Mouse (Mus musculus) myocyte (in vitro differentiated cells): ENCODE results near the gene Fam163b. TPM values are rescaled to one million over a fixed set of nuclear protein-coding genes. Genes with fewer than 3 reads are reported as not detected.

Experiments
- H3K27me3 ChIP-seq: one replicate; pipeline ENCODE4 v1.6.1; 2011; ENCODE audit not compliant: control insufficient read depth, insufficient read depth, insufficient read length
- H3K36me3 ChIP-seq: one replicate; pipeline ENCODE4 v1.6.1; 2011; ENCODE audit not compliant: control insufficient read depth, insufficient read depth
- H3K4me2 ChIP-seq: one replicate; pipeline ENCODE4 v1.6.1; 2011; ENCODE audit warnings: low read depth, control low read depth
- H3K4me3 ChIP-seq: one replicate; pipeline ENCODE4 v1.5.1; 2011; ENCODE audit warnings: mild to moderate bottlenecking, control low read depth, moderate library complexity
- H3K79me2 ChIP-seq: one replicate; pipeline ENCODE4 v1.6.1; 2011; ENCODE audit not compliant: control insufficient read depth, insufficient read depth
- H3ac ChIP-seq: one replicate; pipeline ENCODE4 v1.6.1; 2011; ENCODE audit not compliant: control insufficient read depth, insufficient read length
- CEBPB ChIP-seq: IDR thresholded peaks from 2 replicates; pipeline ENCODE4 v1.6.1; 2011; ENCODE audit warnings: mild to moderate bottlenecking, moderate library complexity; ENCODE audit not compliant: poor library complexity, insufficient read depth, severe bottlenecking
- E2F4 ChIP-seq: IDR thresholded peaks from one replicate; pipeline ENCODE4 v1.6.1; 2011; ENCODE audit warnings: mild to moderate bottlenecking, control low read depth, moderate library complexity; ENCODE audit not compliant: insufficient read depth
- MAX ChIP-seq: IDR thresholded peaks from one replicate; pipeline ENCODE4 v1.6.1; 2011; ENCODE audit warnings: low read depth, mild to moderate bottlenecking, control low read depth
- MYOD1 ChIP-seq, 3 experiments: IDR thresholded peaks; one replicate each; pipeline ENCODE4 v1.6.1; 2011; ENCODE audit warnings: control low read depth in 2 of 3, low read depth in 2 of 3, mild to moderate bottlenecking in 2 of 3, moderate library complexity in 1 of 3; ENCODE audit not compliant: insufficient read length in 2 of 3, control insufficient read depth in 1 of 3
- MYOG ChIP-seq, 3 experiments: IDR thresholded peaks; one replicate each; pipeline ENCODE4 v1.6.1; 2011; ENCODE audit warnings: control low read depth in 2 of 3, low read depth in 2 of 3, mild to moderate bottlenecking in 2 of 3; ENCODE audit not compliant: insufficient read length in 2 of 3, control insufficient read depth in 1 of 3, insufficient read depth in 1 of 3
- POLR2A ChIP-seq: IDR thresholded peaks from one replicate; pipeline ENCODE4 v1.6.1; 2011; ENCODE audit warnings: low read depth, mild to moderate bottlenecking, control low read depth, moderate library complexity; ENCODE audit not compliant: insufficient read length
- POLR2AphosphoS2 ChIP-seq: IDR thresholded peaks from one replicate; pipeline ENCODE4 v1.6.1; 2011; ENCODE audit warnings: low read depth, control low read depth; ENCODE audit not compliant: insufficient read length
- REST ChIP-seq: IDR thresholded peaks from one replicate; pipeline ENCODE4 v1.6.1; 2011; ENCODE audit warnings: mild to moderate bottlenecking, control low read depth, moderate library complexity; ENCODE audit not compliant: insufficient read depth, insufficient read length
- SRF ChIP-seq: IDR thresholded peaks from one replicate; pipeline ENCODE4 v1.6.1; 2011; ENCODE audit warnings: low read depth; ENCODE audit not compliant: control insufficient read depth, insufficient read length
- TCF12 ChIP-seq: IDR thresholded peaks from one replicate; pipeline ENCODE4 v1.6.1; 2011; ENCODE audit warnings: mild to moderate bottlenecking, control low read depth; ENCODE audit not compliant: poor library complexity, insufficient read depth, severe bottlenecking
- TCF3 ChIP-seq: IDR thresholded peaks from one replicate; pipeline ENCODE4 v1.6.1; 2011; ENCODE audit warnings: low read depth, control low read depth; ENCODE audit not compliant: insufficient read length
- USF1 ChIP-seq: IDR thresholded peaks from one replicate; pipeline ENCODE4 v1.6.1; 2011; ENCODE audit warnings: low read depth, mild to moderate bottlenecking, control low read depth, moderate library complexity
- polyA plus RNA-seq: library from polyadenylated mRNA; unstranded; fragments of >200 nt; fragmentation: generic; extraction: Trizol; gene quantifications from one replicate; pipeline ENCODE4 v1.2.1, GENCODE M21; 2012; ENCODE audit warnings: missing spikeins

Gene Fam163b
- polyA plus RNA-seq, 1 experiment = 0.04 TPM

- H3ac ChIP-seq = no peak overlapping the region
- no peak overlapping the region for H3K4me2 ChIP-seq
- H3K79me2 ChIP-seq = no peaks in the 10 kb centered on the region
- TF ChIP-seq MYOG (IDR thresholded peaks at IDR 0.05; ENCODE audit: control insufficient read depth in 1 of 3, insufficient read depth in 1 of 3, insufficient read length in 2 of 3, low read depth in 2 of 3) (peak in 1 of 3 experiments; percentile 73), REST (no peak), MYOD1 (IDR thresholded peaks at IDR 0.05; ENCODE audit: control insufficient read depth in 1 of 3, insufficient read length in 2 of 3, low read depth in 2 of 3) (peak in 2 of 3 experiments; percentile 75 to 93)
- H3K4me3 ChIP-seq = no peak overlapping the region
- no peaks in the 10 kb centered on the region for H3K27me3 ChIP-seq
- no peaks in the 10 kb centered on the region for H3K36me3 ChIP-seq
Measured at GRCm38 (mm10) chr2:27095178-27095577, 47.1 kb downstream of the Fam163b start.

- no peaks in the 10 kb centered on the region for H3K36me3 ChIP-seq
- H3K4me3 ChIP-seq = no peak overlapping the region
- H3K4me2 ChIP-seq = no peak overlapping the region
- H3K79me2 ChIP-seq = no peaks in the 10 kb centered on the region
- no peak overlapping the region for H3ac ChIP-seq
- TF ChIP-seq POLR2A = no peak
- no peaks in the 10 kb centered on the region for H3K27me3 ChIP-seq
Measured at GRCm38 (mm10) chr2:27089238-27089637, 53.1 kb downstream of the Fam163b start.

- no peak overlapping the region for H3ac ChIP-seq
Measured at GRCm38 (mm10) chr2:27088700-27089099, 53.6 kb downstream of the Fam163b start.

GRCm38 (mm10) chr2:27088071-27088644 lies 54.1 kb downstream of the Fam163b start:
- Histone ChIP-seq H3ac (no peak overlapping the region), H3K27me3 (peaks cover 2% of the 10 kb centered on the region), H3K4me2 (no peak overlapping the region), H3K4me3 (no peak overlapping the region), H3K36me3 (no peaks in the 10 kb centered on the region), H3K79me2 (no peaks in the 10 kb centered on the region)
- TF ChIP-seq POLR2A (no peak), E2F4 (no peak), CEBPB (no peak), MAX (no peak), POLR2AphosphoS2 (no peak), TCF3 (no peak), TCF12 (no peak), SRF (no peak), REST (no peak), MYOG (IDR thresholded peaks at IDR 0.05; ENCODE audit: control insufficient read depth in 1 of 3, insufficient read depth in 1 of 3, insufficient read length in 2 of 3, low read depth in 2 of 3) (no peak), MYOD1 (IDR thresholded peaks at IDR 0.05; ENCODE audit: control insufficient read depth in 1 of 3, insufficient read length in 2 of 3, low read depth in 2 of 3) (no peak), USF1 (no peak)

More at GRCm38 (mm10) chr2:27088700-27089099, 53.6 kb downstream of the Fam163b start:
- Histone ChIP-seq H3K4me2 (no peak overlapping the region), H3K27me3 (no peaks in the 10 kb centered on the region), H3K36me3 (no peaks in the 10 kb centered on the region), H3K4me3 (no peak overlapping the region), H3K79me2 (no peaks in the 10 kb centered on the region)
- TF ChIP-seq USF1 (no peak), CEBPB (no peak), REST (no peak), POLR2AphosphoS2 (no peak), E2F4 (no peak), MAX (no peak), MYOD1 (IDR thresholded peaks at IDR 0.05; ENCODE audit: control insufficient read depth in 1 of 3, insufficient read length in 2 of 3, low read depth in 2 of 3) (no peak), POLR2A (no peak), TCF12 (no peak), MYOG (IDR thresholded peaks at IDR 0.05; ENCODE audit: control insufficient read depth in 1 of 3, insufficient read depth in 1 of 3, insufficient read length in 2 of 3, low read depth in 2 of 3) (no peak), TCF3 (no peak), SRF (no peak)

GRCm38 (mm10) chr2:27087581-27087980 lies 54.7 kb downstream of the Fam163b start:
- Histone ChIP-seq H3ac (no peak overlapping the region), H3K27me3 (peaks cover 8% of the 10 kb centered on the region), H3K36me3 (no peaks in the 10 kb centered on the region), H3K79me2 (no peaks in the 10 kb centered on the region), H3K4me3 (no peak overlapping the region), H3K4me2 (no peak overlapping the region)
- TF ChIP-seq MYOD1 (IDR thresholded peaks at IDR 0.05; ENCODE audit: control insufficient read depth in 1 of 3, insufficient read length in 2 of 3, low read depth in 2 of 3) = no peak
- no peak for TF ChIP-seq MAX

GRCm38 (mm10) chr2:27086483-27087010 lies 55.7 kb downstream of the Fam163b start:
- Histone ChIP-seq H3K27me3 (peaks cover 13% of the 10 kb centered on the region), H3K4me3 (no peak overlapping the region), H3ac (no peak overlapping the region), H3K36me3 (no peaks in the 10 kb centered on the region), H3K4me2 (no peak overlapping the region), H3K79me2 (no peaks in the 10 kb centered on the region)
- TF ChIP-seq MYOG (IDR thresholded peaks at IDR 0.05; ENCODE audit: control insufficient read depth in 1 of 3, insufficient read depth in 1 of 3, insufficient read length in 2 of 3, low read depth in 2 of 3) (no peak), TCF12 (no peak), E2F4 (no peak), USF1 (no peak), POLR2A (no peak), MYOD1 (IDR thresholded peaks at IDR 0.05; ENCODE audit: control insufficient read depth in 1 of 3, insufficient read length in 2 of 3, low read depth in 2 of 3) (no peak), TCF3 (no peak), REST (no peak), MAX (no peak), SRF (no peak), POLR2AphosphoS2 (no peak), CEBPB (no peak)
